Mouse (Mus musculus) MEL (cell line): ENCODE data around the gene Tuft1.

ENCODE experiments used
- CTCF ChIP-seq, 3 experiments: IDR thresholded peaks in 2 of 3; conservative IDR thresholded peaks in 1 of 3; 2 replicates each; pipeline ENCODE4 v1.5.1; 2011 to 2012; ENCODE audit warnings: low read length in 3 of 3, low read depth in 2 of 3, mild to moderate bottlenecking in 2 of 3, improper control_type of control experiment in 1 of 3, inconsistent platforms in 1 of 3, mixed read lengths in 1 of 3, moderate library complexity in 1 of 3; ENCODE audit not compliant: control insufficient read depth in 1 of 3, insufficient read depth in 1 of 3, poor library complexity in 1 of 3, severe bottlenecking in 1 of 3
- E2F4 ChIP-seq: IDR thresholded peaks from 2 replicates; pipeline ENCODE4 v1.6.1; 2011; ENCODE audit warnings: low read depth, low read length, improper control_type of control experiment, borderline replicate concordance
- MAX ChIP-seq: IDR thresholded peaks from 2 replicates; pipeline ENCODE4 v1.6.1; 2011; ENCODE audit warnings: low read length, improper control_type of control experiment
- MYC ChIP-seq: IDR thresholded peaks from 2 replicates; pipeline ENCODE4 v1.6.1; 2011; ENCODE audit warnings: low read depth, mild to moderate bottlenecking, low read length, improper control_type of control experiment, moderate library complexity

DNA sequence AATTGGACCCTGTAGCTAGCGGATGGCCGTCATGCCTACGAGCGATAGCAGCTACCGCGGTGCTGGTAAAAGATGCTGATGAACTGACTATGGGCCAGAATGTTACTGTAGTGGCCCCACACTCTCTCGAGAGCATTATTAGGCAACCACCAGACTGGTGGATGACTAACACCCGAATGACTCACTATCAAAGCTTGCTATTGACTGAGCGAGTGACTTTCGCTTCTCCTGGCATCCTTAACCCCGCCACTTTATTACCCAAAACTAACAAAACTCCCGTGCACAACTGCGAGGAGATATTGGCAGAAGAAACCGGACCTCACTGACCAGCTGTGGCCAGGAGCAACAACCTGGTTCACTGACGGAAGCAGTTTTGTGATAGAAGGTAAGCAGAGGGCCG lies 22.1 kb upstream of the Tuft1 start:
- TF ChIP-seq CTCF (IDR thresholded peaks at IDR 0.05 in 2 of 3, conservative IDR thresholded peaks at IDR 0.05 in 1 of 3; ENCODE audit: control insufficient read depth in 1 of 3, insufficient read depth in 1 of 3, low read depth in 2 of 3, low read length in 3 of 3, poor library complexity in 1 of 3, severe bottlenecking in 1 of 3) (no peak), E2F4 (no peak), MAX (no peak), MYC (no peak)
